Mouse (Mus musculus) ES-E14 (cell line): ENCODE results near the gene Stx8.

Experiments
- CHD2 ChIP-seq: IDR thresholded peaks from 2 replicates; pipeline ENCODE4 v1.6.1; 2014; ENCODE audit warnings: mild to moderate bottlenecking, low read depth, low read length, inconsistent platforms
- HCFC1 ChIP-seq: IDR thresholded peaks from 2 replicates; pipeline ENCODE4 v1.6.1; 2012; ENCODE audit warnings: low read length, inconsistent platforms, borderline replicate concordance; ENCODE audit not compliant: insufficient read depth
- MAFK ChIP-seq: IDR thresholded peaks from 2 replicates; pipeline ENCODE4 v1.6.1; 2014; ENCODE audit warnings: mild to moderate bottlenecking, low read depth, low read length, inconsistent platforms; ENCODE audit not compliant: insufficient read depth
- ZC3H11A ChIP-seq: IDR thresholded peaks from 2 replicates; pipeline ENCODE4 v1.6.1; 2012; ENCODE audit warnings: low read depth, mild to moderate bottlenecking, inconsistent platforms, low read length, borderline replicate concordance
- ZNF384 ChIP-seq: IDR thresholded peaks from 2 replicates; pipeline ENCODE4 v1.6.1; 2012; ENCODE audit warnings: low read depth, low read length, inconsistent platforms

DNA sequence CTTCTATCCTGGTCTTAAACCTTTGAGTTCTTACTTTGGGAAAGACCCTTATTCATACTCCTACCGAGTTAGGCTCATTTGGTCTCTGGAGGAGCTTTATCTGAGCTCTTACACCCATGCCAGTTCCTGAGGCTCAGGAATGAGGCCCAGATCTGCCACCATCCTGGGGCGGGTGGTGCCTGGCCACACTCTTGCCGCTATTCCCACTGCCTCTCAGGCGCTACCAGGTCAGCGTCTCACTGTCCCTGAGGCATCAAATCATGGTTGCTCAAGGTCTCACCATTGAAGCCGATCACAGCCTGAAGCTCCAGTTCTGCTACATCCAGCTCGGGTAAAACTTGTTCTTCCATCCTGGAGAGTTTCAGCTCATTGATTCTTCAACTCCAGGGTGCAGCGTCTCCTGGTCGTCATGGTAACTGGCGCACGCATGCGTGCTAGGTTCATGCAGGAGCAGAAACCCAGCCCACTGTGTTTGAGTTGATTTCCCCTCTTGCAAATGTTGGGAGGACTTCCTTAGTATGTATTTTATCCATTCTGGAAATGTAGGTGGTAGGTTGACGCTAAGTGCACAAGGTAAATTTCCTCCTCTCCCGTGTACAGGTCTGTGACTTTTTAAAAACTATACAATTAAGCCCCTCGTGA lies 630 bp upstream of the Stx8 start, which contains the start of gene Cfap52:
- no peak for TF ChIP-seq MAFK
- TF ChIP-seq HCFC1, result no peak
- TF ChIP-seq ZC3H11A, result no peak
- TF ChIP-seq CHD2, result no peak
- TF ChIP-seq ZNF384, result no peak
